Mouse (Mus musculus) forebrain, postnatal 0 days (tissue): ENCODE data around the gene Uhrf1bp1l. TPM values are rescaled to one million over a fixed set of nuclear protein-coding genes. Genes with fewer than 3 reads are reported as not detected.
A peak's percentile ranks its signal among the peaks of the same experiment; 100 is the strongest.

Experiments used
- ATAC-seq: fragments of 200-750 bp; cut with Nextera tagmentation; 2 replicates; pipeline ENCODE4 v1.8.0; 2017; ENCODE audit warnings: mild to moderate bottlenecking, moderate library complexity
- DNase-seq: peaks from one replicate; pipeline ENCODE4 v3.0.0-alpha.2; 2015
- H3K27ac ChIP-seq: fragments of 300-500 bp; sonication (generic); 2 replicates; pipeline ENCODE4 v1.5.1; 2014; ENCODE audit warnings: low read depth, mild to moderate bottlenecking, antibody characterized with exemption, low read length, moderate library complexity, mixed read lengths
- H3K27me3 ChIP-seq: fragments of 300-500 bp; sonication (generic); 2 replicates; pipeline ENCODE4 v1.6.1; 2014; ENCODE audit warnings: mild to moderate bottlenecking, low read length, mixed read lengths; ENCODE audit not compliant: insufficient read depth
- H3K36me3 ChIP-seq: fragments of 300-500 bp; sonication (generic); 2 replicates; pipeline ENCODE4 v1.6.1; 2014; ENCODE audit warnings: mild to moderate bottlenecking, moderate library complexity; ENCODE audit not compliant: insufficient read depth
- H3K4me1 ChIP-seq: fragments of 300-500 bp; sonication (generic); 2 replicates; pipeline ENCODE4 v1.6.1; 2014; ENCODE audit warnings: antibody characterized with exemption; ENCODE audit not compliant: insufficient read depth
- H3K4me2 ChIP-seq: fragments of 300-500 bp; sonication (generic); 2 replicates; pipeline ENCODE4 v1.6.1; 2014; ENCODE audit warnings: low read depth, mild to moderate bottlenecking, moderate library complexity
- H3K4me3 ChIP-seq: fragments of 300-500 bp; sonication (generic); 2 replicates; pipeline ENCODE4 v1.5.1; 2014; ENCODE audit warnings: low read depth, low read length, mixed read lengths
- H3K9ac ChIP-seq: fragments of 300-500 bp; sonication (generic); 2 replicates; pipeline ENCODE4 v1.6.1; 2014; ENCODE audit warnings: mild to moderate bottlenecking
- H3K9me3 ChIP-seq: fragments of 300-500 bp; sonication (generic); 2 replicates; pipeline ENCODE4 v1.6.1; 2016; ENCODE audit warnings: low read length
- CTCF ChIP-seq: sonication (generic); IDR thresholded peaks from 2 replicates; pipeline ENCODE4 v1.5.1; 2016; ENCODE audit warnings: antibody characterized with exemption, control low read depth, low read depth
- WGBS: fragments of 180-500 bp; shearing (Covaris S2); extraction: QIAGEN DNeasy Blood & Tissue Kit; methylation state at CpG from one replicate; pipeline ENCODE4 v1.1.7; 2014; 5-methylcytosine and 5-hydroxymethylcytosine counted together
- polyA plus RNA-seq: library from polyadenylated mRNA; unstranded; fragments of >200 nt; fragmentation: Nextera tagmentation; extraction: Ambion mirVana; gene quantifications from 2 replicates; pipeline ENCODE4 v1.2.1, GENCODE M21; 2015
- total RNA-seq: library from RNA; depleted of rRNA; stranded (reverse); fragments of >200 nt; gene quantifications from 2 replicates; pipeline ENCODE4 v1.2.3, GENCODE M21; 2014

The Uhrf1bp1l gene
- total and polyA plus RNA-seq, 2 experiments from 2014 or later, result 30.2 to 39.4 TPM

DNA sequence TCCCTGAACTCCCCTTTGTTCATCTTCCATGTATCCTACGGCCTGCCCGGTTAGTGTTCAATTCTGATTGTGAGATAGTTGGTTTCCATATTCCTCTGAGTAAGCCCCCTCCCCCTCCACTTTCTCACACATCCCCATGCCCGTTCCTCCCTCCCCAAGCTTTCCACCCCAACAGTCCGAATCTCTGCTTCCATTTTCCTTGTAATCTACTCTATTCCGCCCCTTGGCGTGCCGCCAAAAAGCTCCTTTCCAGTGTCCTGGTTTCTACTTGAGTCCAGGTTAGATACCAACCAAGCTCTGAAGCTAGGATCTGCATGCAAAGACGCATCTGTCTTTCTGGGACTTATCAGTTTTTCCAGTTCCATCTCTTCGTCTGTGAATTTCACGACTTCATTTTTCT, 88.4 kb downstream of the Uhrf1bp1l start:
- H3K9ac ChIP-seq, result no peak overlapping the region
- WGBS, result 79% methylated on average over 10 of the region's 10 CpGs
- no peak overlapping the region for H3K4me3 ChIP-seq
- no peaks in the 10 kb centered on the region for H3K27me3 ChIP-seq
- no peak for TF ChIP-seq CTCF
- no peak for ATAC-seq
- no peaks in the 10 kb centered on the region for H3K36me3 ChIP-seq
- no peak overlapping the region for H3K4me2 ChIP-seq
- DNase-seq, result no peak
- H3K27ac ChIP-seq, result no peak overlapping the region
- no peaks in the 10 kb centered on the region for H3K9me3 ChIP-seq
- H3K4me1 ChIP-seq, result no peaks in the 10 kb centered on the region

- WGBS, result 47% methylated on average over 3 of the region's 3 CpGs
- Histone ChIP-seq H3K27ac (no peak overlapping the region), H3K4me1 (no peaks in the 10 kb centered on the region), H3K4me3 (no peak overlapping the region), H3K4me2 (no peak overlapping the region), H3K9ac (no peak overlapping the region), H3K27me3 (no peaks in the 10 kb centered on the region), H3K36me3 (no peaks in the 10 kb centered on the region), H3K9me3 (no peaks in the 10 kb centered on the region)
- ATAC-seq, result no peak
- peak; percentile 44 for TF ChIP-seq CTCF
- DNase-seq, result no peak
Observed at GRCm38 (mm10) chr10:89837476-89837875, 92.7 kb downstream of the Uhrf1bp1l start.

DNA sequence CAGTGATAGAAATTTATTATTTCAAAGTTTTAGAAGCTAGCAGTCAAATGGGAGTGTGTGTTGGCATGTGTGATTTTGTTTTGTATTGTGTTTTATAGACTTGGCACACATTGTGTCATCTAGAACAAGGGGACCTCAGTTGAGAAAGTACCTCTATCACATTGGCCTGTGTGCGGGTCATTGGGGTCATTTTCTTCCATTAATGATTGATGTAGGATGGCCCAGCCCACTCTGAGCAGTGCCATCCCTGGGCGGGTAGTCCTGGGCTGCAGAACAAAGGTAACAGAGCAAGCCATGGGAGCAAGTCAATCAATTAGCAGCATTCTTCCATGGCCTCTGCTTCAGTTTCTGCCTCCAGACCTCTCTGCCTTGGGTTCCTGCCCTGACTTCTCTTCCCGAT, 94.0 kb downstream of the Uhrf1bp1l start:
- Histone ChIP-seq H3K9ac (no peak overlapping the region), H3K4me1 (no peaks in the 10 kb centered on the region), H3K27ac (no peak overlapping the region), H3K4me3 (no peak overlapping the region), H3K36me3 (no peaks in the 10 kb centered on the region), H3K4me2 (no peak overlapping the region), H3K9me3 (no peaks in the 10 kb centered on the region), H3K27me3 (no peaks in the 10 kb centered on the region)
- DNase-seq, result no peak
- 84% methylated on average over 3 of the region's 3 CpGs for whole genome bisulfite sequencing
- no peak for TF ChIP-seq CTCF
- no peak for ATAC-seq

GRCm38 (mm10) chr10:89850951-89851350, 106.2 kb downstream of the Uhrf1bp1l start:
- 93% methylated on average over 6 of the region's 6 CpGs for WGBS
- H3K4me2 ChIP-seq, result no peak overlapping the region
- no peak overlapping the region for H3K4me3 ChIP-seq
- no peak for DNase-seq
- no peak overlapping the region for H3K9ac ChIP-seq
- H3K4me1 ChIP-seq, result no peaks in the 10 kb centered on the region
- ATAC-seq, result no peak
- TF ChIP-seq CTCF, result no peak
- H3K27ac ChIP-seq, result no peak overlapping the region
- no peaks in the 10 kb centered on the region for H3K9me3 ChIP-seq
- H3K36me3 ChIP-seq, result no peaks in the 10 kb centered on the region
- H3K27me3 ChIP-seq, result no peaks in the 10 kb centered on the region

DNA sequence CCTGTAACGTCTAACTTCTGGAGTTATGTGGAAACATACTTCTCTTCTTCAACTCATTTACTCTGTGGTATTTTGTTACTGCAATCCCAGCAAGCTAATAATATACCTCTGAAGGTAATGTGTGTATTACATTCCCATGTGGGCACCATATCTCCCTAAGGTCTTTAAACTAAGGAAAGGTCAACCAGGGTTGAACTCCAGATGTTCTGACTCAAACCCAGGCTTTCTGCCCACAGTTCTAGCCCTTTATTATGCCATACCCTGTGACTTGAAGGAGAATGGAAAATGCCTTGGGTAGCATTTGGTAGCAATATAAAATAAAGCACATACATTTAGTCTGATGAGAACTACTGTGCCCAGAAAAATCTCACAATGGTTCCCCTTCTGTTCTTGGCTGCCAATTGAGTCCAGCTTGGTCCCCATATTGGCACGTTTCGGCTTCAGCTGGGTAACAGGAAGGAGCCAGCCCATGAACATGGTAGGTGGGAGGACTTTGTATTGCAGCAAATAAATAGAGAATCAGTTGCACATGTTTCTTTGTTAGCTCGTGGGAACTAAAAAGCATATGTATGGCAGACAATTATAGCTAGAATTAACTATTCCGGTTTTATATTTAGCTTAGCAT, 110.6 kb downstream of the Uhrf1bp1l start:
- Histone ChIP-seq H3K4me3 (no peak overlapping the region), H3K27me3 (no peaks in the 10 kb centered on the region), H3K9me3 (no peaks in the 10 kb centered on the region), H3K9ac (no peak overlapping the region), H3K36me3 (no peaks in the 10 kb centered on the region), H3K4me2 (no peak overlapping the region), H3K4me1 (no peaks in the 10 kb centered on the region), H3K27ac (peak overlapping the region; percentile 62)
- no peak for TF ChIP-seq CTCF
- DNase-seq (peak; percentile 80), ATAC-seq (peak; percentile 80)
- WGBS, result 63% methylated on average over 5 of the region's 5 CpGs

- TF ChIP-seq CTCF, result no peak
- H3K27ac ChIP-seq, result no peak overlapping the region
- 70% methylated on average over 7 of the region's 7 CpGs for WGBS
- H3K4me1 ChIP-seq, result no peaks in the 10 kb centered on the region
- H3K9ac ChIP-seq, result no peak overlapping the region
- DNase-seq (peak; percentile 76), ATAC-seq (peak; percentile 77)
- H3K4me2 ChIP-seq, result no peak overlapping the region
- no peaks in the 10 kb centered on the region for H3K9me3 ChIP-seq
- H3K36me3 ChIP-seq, result no peaks in the 10 kb centered on the region
- H3K4me3 ChIP-seq, result no peak overlapping the region
- no peaks in the 10 kb centered on the region for H3K27me3 ChIP-seq
Observed at GRCm38 (mm10) chr10:89856286-89856685, 111.5 kb downstream of the Uhrf1bp1l start.

DNA sequence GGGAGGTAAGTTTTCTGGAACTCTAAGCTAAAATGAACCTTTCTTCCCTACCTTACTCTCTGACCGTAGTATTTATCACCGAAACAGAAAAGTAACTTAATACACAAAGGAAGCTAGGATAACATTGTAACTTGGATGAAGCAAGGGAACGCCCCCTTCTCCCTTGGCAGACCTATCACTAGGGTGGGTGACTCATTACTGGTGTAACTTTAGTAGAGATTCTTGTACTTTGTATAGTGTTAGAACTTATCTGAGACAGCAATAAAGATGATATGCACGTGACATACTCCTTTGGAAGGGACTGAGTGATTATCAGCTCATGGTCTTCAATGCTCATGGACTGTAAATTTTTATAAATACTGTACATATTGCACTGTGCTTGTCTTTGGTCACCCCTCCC, 123.4 kb downstream of the Uhrf1bp1l start:
- WGBS, result 90% methylated on average over 4 of the region's 4 CpGs

More for the DNA sequence above, 123.4 kb downstream of the Uhrf1bp1l start:
- ATAC-seq (no peak), DNase-seq (no peak)
- no peaks in the 10 kb centered on the region for H3K27me3 ChIP-seq
- H3K4me1 ChIP-seq, result no peaks in the 10 kb centered on the region
- H3K36me3 ChIP-seq, result no peaks in the 10 kb centered on the region
- no peak overlapping the region for H3K4me3 ChIP-seq
- H3K27ac ChIP-seq, result no peak overlapping the region
- H3K4me2 ChIP-seq, result no peak overlapping the region
- no peaks in the 10 kb centered on the region for H3K9me3 ChIP-seq
- no peak for TF ChIP-seq CTCF
- no peak overlapping the region for H3K9ac ChIP-seq
